Mouse (Mus musculus): Measurements from ENCODE around the gene Uvrag. TPM values are rescaled to one million over a fixed set of nuclear protein-coding genes. Genes with fewer than 3 reads are reported as not detected.
"Not testable (repeated sequence)": the region's sequence is repeated elsewhere in the genome, so short reads cannot be mapped to it uniquely, and the experiment has no call there.

Gene Uvrag
- polyA plus RNA-seq, 3 experiments from 2014 or later: 5.7 to 9.7 (median 7.0) TPM

- ATAC-seq: no peak
Observed at GRCm38 (mm10) chr7:99097128-99097527, 43.8 kb downstream of the Uvrag start.

- ATAC-seq: no peak
Observed at GRCm38 (mm10) chr7:99095191-99095590, 45.8 kb downstream of the Uvrag start.

- ATAC-seq: no peak
Observed at GRCm38 (mm10) chr7:99094336-99094735, 46.6 kb downstream of the Uvrag start.

- no peak for ATAC-seq
Observed at GRCm38 (mm10) chr7:99091915-99092645, 48.9 kb downstream of the Uvrag start.

- no peak for ATAC-seq
Observed at GRCm38 (mm10) chr7:99089716-99090115, 51.2 kb downstream of the Uvrag start.

GRCm38 (mm10) chr7:99088576-99089346 lies 52.2 kb downstream of the Uvrag start:
- no peak for ATAC-seq

- ATAC-seq: no peak
Observed at GRCm38 (mm10) chr7:99087581-99087980, 53.4 kb downstream of the Uvrag start.

GRCm38 (mm10) chr7:99086646-99087443 lies 54.1 kb downstream of the Uvrag start:
- peak; percentile 96 for ATAC-seq

GRCm38 (mm10) chr7:99085249-99085648 lies 55.7 kb downstream of the Uvrag start:
- ATAC-seq: no peak

- ATAC-seq: no peak
Observed at GRCm38 (mm10) chr7:99079522-99079921, 61.4 kb downstream of the Uvrag start.

- no peak for ATAC-seq
Observed at GRCm38 (mm10) chr7:99078805-99079204, 62.1 kb downstream of the Uvrag start.

GRCm38 (mm10) chr7:99077234-99077633 lies 63.7 kb downstream of the Uvrag start:
- no peak for ATAC-seq

- ATAC-seq: no peak
Observed at GRCm38 (mm10) chr7:99075101-99075500, 65.8 kb downstream of the Uvrag start.

- no peak for ATAC-seq
Observed at GRCm38 (mm10) chr7:99073734-99074372, 67.1 kb downstream of the Uvrag start.

GRCm38 (mm10) chr7:99067710-99068109 lies 73.2 kb downstream of the Uvrag start:
- ATAC-seq: no peak

GRCm38 (mm10) chr7:99065920-99066319 lies 75.0 kb downstream of the Uvrag start:
- no peak for ATAC-seq

GRCm38 (mm10) chr7:99065391-99065831 lies 75.5 kb downstream of the Uvrag start:
- no peak for ATAC-seq

- ATAC-seq: no peak
Observed at GRCm38 (mm10) chr7:99064795-99065194, 76.1 kb downstream of the Uvrag start.

- not testable (repeated sequence) for ATAC-seq
Observed at GRCm38 (mm10) chr7:99062263-99062662, 78.7 kb downstream of the Uvrag start.

- ATAC-seq: no peak
Observed at GRCm38 (mm10) chr7:99061056-99061680, 79.8 kb downstream of the Uvrag start.

- no peak for ATAC-seq
Observed at GRCm38 (mm10) chr7:99060476-99060875, 80.5 kb downstream of the Uvrag start.

GRCm38 (mm10) chr7:99059934-99060333 lies 81.0 kb downstream of the Uvrag start:
- ATAC-seq: no peak

Data from inflammation-experienced regulatory T-cells, adult 6 months (primary cell).